Mouse (Mus musculus) heart, postnatal 0 days (tissue): ENCODE data around the gene Faap20.

Source experiments
- CTCF ChIP-seq: IDR thresholded peaks from 2 replicates; pipeline ENCODE4 v1.5.1; 2016; ENCODE audit warnings: antibody characterized with exemption, control low read depth, low read depth
- EP300 ChIP-seq: IDR thresholded peaks from 2 replicates; pipeline ENCODE4 v1.6.1; 2016; ENCODE audit warnings: antibody characterized with exemption, low read depth

GRCm38 (mm10) chr4:155301965-155302364, 52.4 kb downstream of the Faap20 start:
- TF ChIP-seq CTCF (no peak), EP300 (no peak)
